Mouse (Mus musculus) erythroblast, embryonic 14.5 days (primary cell): ENCODE results near the gene Gpr141.

Experiments
- GATA1 ChIP-seq: IDR thresholded peaks from 2 replicates; pipeline ENCODE4 v1.6.1; 2012; ENCODE audit warnings: low read length, inconsistent platforms, mixed read lengths
- TAL1 ChIP-seq: IDR thresholded peaks from 3 replicates; pipeline ENCODE4 v1.6.1; 2012; ENCODE audit warnings: low read length, inconsistent platforms, mixed read lengths

DNA sequence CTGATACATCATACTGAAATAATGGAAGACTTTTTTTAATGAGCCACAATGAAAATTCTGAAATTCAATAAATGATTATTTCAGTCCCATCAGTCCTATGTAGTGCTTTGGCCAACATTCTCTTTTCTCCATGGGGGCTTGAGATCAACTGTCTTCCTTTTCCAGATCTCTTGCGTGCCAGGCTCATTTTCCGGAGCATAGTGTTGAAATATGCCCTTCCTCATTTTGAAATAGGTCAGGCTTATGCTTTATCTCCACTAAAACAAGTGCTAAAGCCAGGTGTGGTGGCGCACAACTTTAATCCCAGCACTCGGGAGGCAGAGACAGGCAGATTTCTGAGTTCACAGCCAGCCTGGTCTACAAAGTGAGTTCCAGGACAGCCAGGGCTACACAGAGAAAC lies 6.5 kb upstream of the Gpr141 start:
- TF ChIP-seq GATA1 = no peak
- no peak for TF ChIP-seq TAL1
